8 mouse cellular contexts compared by ENCODE assay signal in genomic region chr19:45737208-45737845, GRCm38 (mm10). TPM values are rescaled to one million over a fixed set of nuclear protein-coding genes. Genes with fewer than 3 reads are reported as not detected.
DNase-seq lines count a peak whose midpoint lies in the region; ATAC-seq and TF ChIP-seq lines count a peak whose summit lies in the region.

No protein-coding gene starts in this region.

- TF ChIP-seq POLR2A in kidney, adult 2 months (IDR thresholded peaks at IDR 0.05; ENCODE audit: low read depth, low read length) = no peak

- WGBS in kidney, adult 2 months = 38% methylated on average over 23 of the region's 23 CpGs
- 8% methylated on average over 22 of the region's 23 CpGs for WGBS in embryonic facial prominence, embryonic 12.5 days
- WGBS in intestine, embryonic 15.5 days = 23% methylated on average over 23 of the region's 23 CpGs
- WGBS in neural tube, embryonic 12.5 days = 5% methylated on average over 23 of the region's 23 CpGs

- peak overlapping the region; percentile 51 for H3K4me2 ChIP-seq in embryonic facial prominence, embryonic 12.5 days (replicated peaks)
- H3K4me2 ChIP-seq in intestine, embryonic 15.5 days (replicated peaks) = peak overlapping the region; percentile 68
- H3K4me2 ChIP-seq in neural tube, embryonic 12.5 days (replicated peaks) = peak overlapping the region; percentile 53

- H3K9ac ChIP-seq in embryonic facial prominence, embryonic 12.5 days = 0 out of 2 replicates have a peak overlapping the region, but pooled peaks have one; percentile 27
- H3K9ac ChIP-seq in intestine, embryonic 15.5 days = peak overlapping the region; percentile 17; the same call in 1 of the 2 replicates
- H3K9ac ChIP-seq in neural tube, embryonic 12.5 days = no peak overlapping the region

- ATAC-seq in embryonic facial prominence, embryonic 12.5 days (ENCODE audit: insufficient number of reproducible peaks, insufficient read depth, low FRiP score, low TSS enrichment) = 0 out of 2 replicates have a peak, but pooled peaks have one; percentile 36
- peak; percentile 44; the same call in 1 of the 2 replicates for ATAC-seq in intestine, embryonic 15.5 days
- peak; percentile 74 for ATAC-seq in neural tube, embryonic 12.5 days (ENCODE audit: low FRiP score, low read depth)

- peak; percentile 28 to 42 for DNase-seq in kidney, postnatal 4 days
- no peak for DNase-seq in kidney, adult 2 months
- no peak for DNase-seq in gastrocnemius, postnatal 4 days (ENCODE audit: low spot score in 2 of 2)
- no peak for DNase-seq in right cerebral cortex, postnatal 4 days
- DNase-seq in frontal cortex, postnatal 36 days (ENCODE audit: low spot score in 2 of 2) = no peak

- no peak overlapping the region for H3K27ac ChIP-seq in kidney, adult 2 months (ENCODE audit: insufficient read depth, low read depth, low read length)
- H3K27ac ChIP-seq in embryonic facial prominence, embryonic 12.5 days = no peak overlapping the region
- H3K27ac ChIP-seq in intestine, embryonic 15.5 days = no peak overlapping the region
- H3K27ac ChIP-seq in neural tube, embryonic 12.5 days = no peak overlapping the region

- peaks cover 7% of the 10 kb centered on the region for H3K27me3 ChIP-seq in kidney, adult 2 months (replicated peaks; ENCODE audit: control insufficient read depth, insufficient read depth, low read length)
- peaks cover 94% of the 10 kb centered on the region for H3K27me3 ChIP-seq in embryonic facial prominence, embryonic 12.5 days
- peaks cover 87% of the 10 kb centered on the region for H3K27me3 ChIP-seq in intestine, embryonic 15.5 days (replicated peaks)
- peaks cover 100% of the 10 kb centered on the region for H3K27me3 ChIP-seq in neural tube, embryonic 12.5 days (replicated peaks)

- H3K9me3 ChIP-seq in embryonic facial prominence, embryonic 12.5 days = no peaks in the 10 kb centered on the region
- H3K9me3 ChIP-seq in intestine, embryonic 15.5 days = no peaks in the 10 kb centered on the region
- H3K9me3 ChIP-seq in neural tube, embryonic 12.5 days = no peaks in the 10 kb centered on the region

- TF ChIP-seq CTCF in kidney, adult 2 months (conservative IDR thresholded peaks at IDR 0.05; ENCODE audit: insufficient read depth, insufficient read length, low read depth, low read length) = no peak

- no peaks in the 10 kb centered on the region for H3K4me1 ChIP-seq in kidney, adult 2 months (ENCODE audit: control insufficient read depth, insufficient read depth, low read length)
- peaks cover 23% of the 10 kb centered on the region for H3K4me1 ChIP-seq in embryonic facial prominence, embryonic 12.5 days
- peaks cover 21% of the 10 kb centered on the region for H3K4me1 ChIP-seq in intestine, embryonic 15.5 days (replicated peaks)
- H3K4me1 ChIP-seq in neural tube, embryonic 12.5 days = peaks cover 32% of the 10 kb centered on the region

- no peak overlapping the region for H3K4me3 ChIP-seq in kidney, adult 2 months (ENCODE audit: insufficient read depth, low read depth, low read length)
- H3K4me3 ChIP-seq in embryonic facial prominence, embryonic 12.5 days = peak overlapping the region; percentile 18
- peak overlapping the region; percentile 26 for H3K4me3 ChIP-seq in intestine, embryonic 15.5 days (replicated peaks)
- H3K4me3 ChIP-seq in neural tube, embryonic 12.5 days = peak overlapping the region; percentile 9; the same call in 1 of the 2 replicates

- H3K36me3 ChIP-seq in kidney, adult 2 months (ENCODE audit: control insufficient read depth, insufficient read depth, low read length) = no peaks in the 10 kb centered on the region
- no peaks in the 10 kb centered on the region for H3K36me3 ChIP-seq in embryonic facial prominence, embryonic 12.5 days
- H3K36me3 ChIP-seq in intestine, embryonic 15.5 days = no peaks in the 10 kb centered on the region
- H3K36me3 ChIP-seq in neural tube, embryonic 12.5 days = no peaks in the 10 kb centered on the region

RNA-seq across cellular contexts. Expression of gene Fgf8, which starts 5.4 kb away (rescaled TPM):
- not detected in 2 replicates for polyA plus RNA-seq in kidney, adult 2 months (2012; rRNA removed)
- 3.5 and 6.1 TPM in 2 replicates for polyA plus RNA-seq in embryonic facial prominence, embryonic 12.5 days (2016; fragmentation: Nextera tagmentation; extraction: Ambion mirVana)
- not detected in 2 replicates for polyA plus RNA-seq in intestine, embryonic 15.5 days (2015; fragmentation: Nextera tagmentation; extraction: Ambion mirVana)
- not detected in 2 replicates for polyA plus RNA-seq in neural tube, embryonic 12.5 days (2016; fragmentation: Nextera tagmentation; extraction: Ambion mirVana)
- total RNA-seq in gastrocnemius, postnatal 4 days (2021) = not detected

RNA-seq across cellular contexts. Expression of gene Npm3, which starts 12.1 kb away (rescaled TPM):
- polyA plus RNA-seq in kidney, adult 2 months (2012; rRNA removed) = 36.9 and 42.3 TPM in 2 replicates
- 13.2 and 15.0 TPM in 2 replicates for polyA plus RNA-seq in embryonic facial prominence, embryonic 12.5 days (2016; fragmentation: Nextera tagmentation; extraction: Ambion mirVana)
- 13.4 and 14.7 TPM in 2 replicates for polyA plus RNA-seq in intestine, embryonic 15.5 days (2015; fragmentation: Nextera tagmentation; extraction: Ambion mirVana)
- 5.9 and 7.8 TPM in 2 replicates for polyA plus RNA-seq in neural tube, embryonic 12.5 days (2016; fragmentation: Nextera tagmentation; extraction: Ambion mirVana)
- 10 to 100 TPM; 22.2 to 24.3 TPM for total RNA-seq in gastrocnemius, postnatal 4 days (2021)

RNA-seq across cellular contexts. Expression of gene Mgea5, which starts 46.3 kb away (rescaled TPM):
- 22.6 and 27.3 TPM in 2 replicates for polyA plus RNA-seq in kidney, adult 2 months (2012; rRNA removed)
- 85.8 and 91.9 TPM in 2 replicates for polyA plus RNA-seq in embryonic facial prominence, embryonic 12.5 days (2016; fragmentation: Nextera tagmentation; extraction: Ambion mirVana)
- polyA plus RNA-seq in intestine, embryonic 15.5 days (2015; fragmentation: Nextera tagmentation; extraction: Ambion mirVana) = 36.3 and 36.4 TPM in 2 replicates
- polyA plus RNA-seq in neural tube, embryonic 12.5 days (2016; fragmentation: Nextera tagmentation; extraction: Ambion mirVana) = 102 and 109 TPM in 2 replicates
- 10 to 100 TPM; 54.7 to 64.1 TPM for total RNA-seq in gastrocnemius, postnatal 4 days (2021)

Comparison
In these comparisons a context has a peak if more than half of its experiments do, and no peak if none do; other contexts are left out.
1. DNase-seq: peak in kidney, postnatal 4 days (2 of 2); none in kidney, adult 2 months (single experiment), gastrocnemius, postnatal 4 days (0 of 2), right cerebral cortex, postnatal 4 days (single experiment) and frontal cortex, postnatal 36 days (0 of 2).
2. Peak in every context shown above with its lines, with median percentiles within 50 percentile points of each other: ATAC-seq and H3K4me2 ChIP-seq.